Mouse (Mus musculus) splenic B cell, adult 2 months (primary cell): ENCODE results near the gene Fbxw24.
A peak's percentile ranks its signal among the peaks of the same experiment; 100 is the strongest.
"Not testable (repeated sequence)": the region's sequence is repeated elsewhere in the genome, so short reads cannot be mapped to it uniquely, and the experiment has no call there.

Experiments
- DNase-seq: peaks from one replicate; pipeline ENCODE4 v3.0.0-alpha.2; 2011; ENCODE audit warnings: low read depth, low spot score
- H3K27me3 ChIP-seq: 2 replicates; pipeline ENCODE4 v1.6.1; 2012; ENCODE audit warnings: mild to moderate bottlenecking, low read length, moderate library complexity, mixed read lengths; ENCODE audit not compliant: control insufficient read depth, poor library complexity, insufficient read depth, severe bottlenecking
- H3K36me3 ChIP-seq: 2 replicates; pipeline ENCODE4 v1.6.1; 2012; ENCODE audit warnings: mild to moderate bottlenecking, low read length, moderate library complexity, mixed read lengths; ENCODE audit not compliant: control insufficient read depth, poor library complexity, insufficient read depth, severe bottlenecking

The Fbxw24 gene

GRCm38 (mm10) chr9:109625957-109626356 is at the start of gene Fbxw24:
Fbxw24 (minus strand) TSS chr9:109626057.
- DNase-seq, H3K27me3 ChIP-seq, H3K36me3 ChIP-seq: not testable (repeated sequence)

GRCm38 (mm10) chr9:109664552-109664951 is 38.7 kb upstream of the Fbxw24 start, which contains the start of gene Fbxw25:
Fbxw25 (minus strand) TSS chr9:109664652.
- H3K36me3 ChIP-seq, DNase-seq, H3K27me3 ChIP-seq: not testable (repeated sequence)

DNA sequence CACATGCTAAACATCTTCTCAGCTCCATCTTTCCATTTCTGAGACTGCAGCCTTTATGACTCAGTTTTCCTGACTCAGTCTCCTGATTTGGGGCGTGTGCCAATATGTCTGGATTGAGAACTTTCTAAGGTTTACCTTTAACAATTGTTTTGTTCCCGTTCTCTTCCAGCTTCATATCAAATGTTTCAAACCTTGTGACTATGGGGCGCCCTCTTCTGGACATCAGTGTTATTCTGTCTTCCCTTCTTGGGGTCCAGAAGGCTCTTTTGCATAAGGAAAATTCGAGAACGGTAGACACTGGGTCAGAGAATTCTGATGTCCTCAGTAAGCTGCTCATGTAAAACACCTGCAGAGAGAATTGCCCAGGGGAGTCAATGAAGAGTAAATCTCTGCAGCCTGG is 19.0 kb downstream of the Fbxw24 start:
- DNase-seq: peak; percentile 1
- not testable (repeated sequence) for H3K36me3 ChIP-seq, H3K27me3 ChIP-seq

DNA sequence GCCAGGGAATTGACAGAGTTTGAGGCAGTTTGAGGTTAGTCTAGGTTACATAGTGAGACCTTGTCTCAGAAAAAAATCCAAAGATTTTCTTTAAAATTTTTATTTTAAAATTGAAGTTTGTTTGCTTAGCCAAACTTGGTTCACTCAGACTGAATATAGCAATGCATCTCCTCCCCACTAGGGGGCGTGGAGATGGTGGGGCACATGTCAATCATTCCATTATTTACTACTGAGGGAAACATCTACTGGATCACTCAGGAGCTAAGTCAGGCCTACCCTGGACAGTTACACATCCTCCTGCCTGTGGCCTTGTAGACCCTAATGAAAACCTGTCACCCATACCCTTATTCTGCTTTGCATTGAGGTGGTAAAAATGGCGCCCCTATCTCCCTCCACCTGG is 23.7 kb downstream of the Fbxw24 start:
- not testable (repeated sequence) for H3K36me3 ChIP-seq, H3K27me3 ChIP-seq, DNase-seq

GRCm38 (mm10) chr9:109597226-109597625 is 28.6 kb downstream of the Fbxw24 start:
- Histone ChIP-seq H3K36me3 (no peaks in the 10 kb centered on the region), H3K27me3 (no peaks in the 10 kb centered on the region)
- DNase-seq: no peak

DNA sequence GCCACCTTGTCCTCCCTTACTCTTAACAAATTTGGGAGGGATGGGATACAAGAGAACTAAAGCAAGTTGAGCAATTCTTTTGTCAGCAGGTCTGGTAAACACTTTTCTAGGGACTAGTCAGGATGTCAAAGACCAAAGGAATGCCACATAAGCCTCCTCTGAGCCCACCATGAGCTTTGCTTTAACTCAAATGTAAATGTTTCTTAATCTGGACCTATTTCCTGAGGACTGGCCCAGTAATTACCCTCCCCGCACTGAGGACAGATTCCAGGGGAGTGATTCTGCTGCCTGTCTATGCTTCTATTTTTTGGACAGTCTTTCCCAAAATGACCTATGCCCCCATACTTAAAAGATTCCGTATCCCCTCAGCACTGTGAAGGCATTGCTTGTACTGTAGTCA is 31.0 kb downstream of the Fbxw24 start:
- Histone ChIP-seq H3K36me3 (no peaks in the 10 kb centered on the region), H3K27me3 (no peaks in the 10 kb centered on the region)
- DNase-seq: no peak

DNA sequence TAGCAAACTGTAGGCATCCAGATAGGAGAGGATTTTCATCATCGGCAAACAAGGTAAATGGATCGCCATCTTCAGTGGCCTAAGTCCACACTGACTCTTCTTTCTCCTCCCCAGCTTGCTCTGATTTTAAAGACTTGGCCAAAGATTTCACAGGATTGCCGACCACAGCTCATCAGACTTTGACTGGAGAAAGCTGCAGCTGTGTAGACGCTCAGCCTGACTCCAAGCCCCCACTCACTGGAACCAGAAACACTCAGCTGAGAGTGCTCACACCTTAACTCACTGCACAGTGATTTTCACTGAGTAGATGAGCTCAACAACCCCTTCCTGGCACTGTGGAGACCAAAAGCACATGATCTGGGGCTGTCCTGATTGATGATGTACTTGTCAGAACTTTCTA is 57.7 kb downstream of the Fbxw24 start, which contains the start of gene Fbxw15:
Gene Fbxw15, minus strand, starts transcription at position 101 of the 400 bp plus-strand sequence.
- H3K36me3 ChIP-seq, DNase-seq, H3K27me3 ChIP-seq: not testable (repeated sequence)

DNA sequence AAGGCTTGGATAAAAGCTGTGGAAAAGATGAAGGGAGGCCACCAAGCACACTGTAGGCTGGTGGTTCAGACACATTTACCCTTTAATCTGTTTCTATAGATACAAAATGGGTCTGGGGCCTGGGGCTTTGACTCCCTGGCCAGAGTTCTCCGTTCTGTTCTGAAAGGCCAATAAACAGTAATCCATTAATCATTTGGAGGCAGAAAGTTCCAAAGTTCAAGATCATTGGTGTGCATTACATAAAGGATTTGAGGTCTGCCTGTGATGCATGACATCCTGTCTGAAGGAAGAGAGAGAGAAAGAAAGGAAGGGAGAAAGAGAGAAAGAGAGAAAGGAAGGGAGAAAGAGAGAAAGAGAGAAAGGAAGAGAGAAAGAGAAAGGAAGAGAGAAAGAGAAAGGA is 60.3 kb downstream of the Fbxw24 start:
- no peak for DNase-seq
- Histone ChIP-seq H3K36me3 (no peaks in the 10 kb centered on the region), H3K27me3 (no peaks in the 10 kb centered on the region)

DNA sequence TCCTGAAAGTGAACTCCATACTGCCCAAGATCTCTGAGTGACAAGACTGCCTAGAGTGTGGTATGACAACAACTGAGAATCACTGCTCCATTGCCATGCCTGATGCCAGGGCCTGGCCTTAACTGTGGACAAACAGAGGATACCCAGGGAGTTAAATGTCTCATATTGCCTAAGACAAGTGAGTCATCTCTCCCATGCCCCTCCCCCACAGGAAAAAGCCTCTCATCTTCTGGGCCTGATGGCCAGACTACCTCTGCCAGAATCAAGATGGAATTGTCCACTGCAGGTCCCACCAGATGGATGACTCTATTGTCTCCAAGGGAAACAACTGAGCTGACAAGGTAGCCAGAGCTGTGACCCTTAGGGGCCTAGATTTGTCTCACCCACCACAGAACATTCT is 63.8 kb downstream of the Fbxw24 start:
- H3K27me3 ChIP-seq, DNase-seq, H3K36me3 ChIP-seq: not testable (repeated sequence)

DNA sequence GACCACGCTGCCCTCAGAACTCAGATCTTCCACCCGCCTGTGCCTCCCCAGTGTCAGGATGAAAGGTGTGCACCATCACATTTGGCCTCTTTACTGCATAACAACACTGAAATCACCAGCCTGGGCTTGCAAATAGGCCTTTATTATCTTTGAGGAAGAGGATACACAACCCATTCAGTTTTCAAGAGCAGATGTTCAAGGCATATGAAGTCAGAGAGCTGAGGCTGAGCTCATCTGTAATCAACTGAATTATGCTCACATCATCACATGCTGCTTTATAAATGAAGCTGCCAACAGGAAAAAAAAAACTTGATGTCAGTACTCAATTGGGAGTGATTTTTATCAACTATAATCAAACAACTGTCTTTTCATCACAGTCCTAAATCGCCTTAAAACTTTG is 73.4 kb downstream of the Fbxw24 start:
- Histone ChIP-seq H3K36me3 (no peaks in the 10 kb centered on the region), H3K27me3 (no peaks in the 10 kb centered on the region)
- no peak for DNase-seq
